Mouse (Mus musculus): ENCODE measurements around the gene Cd7. TPM values are rescaled to one million over a fixed set of nuclear protein-coding genes. Genes with fewer than 3 reads are reported as not detected.
"Not testable (repeated sequence)": the region's sequence is repeated elsewhere in the genome, so short reads cannot be mapped to it uniquely, and the experiment has no call there.

Gene Cd7
- polyA plus RNA-seq (2016; fragmentation: Nextera tagmentation; extraction: Ambion mirVana), result not detected in 2 replicates

- H3K9ac ChIP-seq (replicated peaks), result no peak within 1 kb of the TSS
- 66% methylated on average over 5 of the region's 5 CpGs for WGBS
- no peak within 1 kb of the TSS for H3K27ac ChIP-seq
- no peak within 1 kb of the TSS for H3K4me2 ChIP-seq
- H3K36me3 ChIP-seq, result no peaks in the 10 kb centered on the region
- no peak for ATAC-seq (ENCODE audit: insufficient number of reproducible peaks, insufficient read depth, low FRiP score, low TSS enrichment, low read depth)
- H3K4me3 ChIP-seq (replicated peaks), result no peak within 1 kb of the TSS
- peaks cover 4% of the 10 kb centered on the region; the same call in 1 of the 2 replicates for H3K4me1 ChIP-seq (replicated peaks)
- H3K27me3 ChIP-seq, result peaks cover 4% of the 10 kb centered on the region; the same call in 1 of the 2 replicates
- H3K9me3 ChIP-seq, result no peaks in the 10 kb centered on the region
These were observed at the start of gene Cd7 for GRCm38 (mm10) chr11:121039302-121039701. Gene Cd7 (minus strand): TSS chr11:121039418.

GRCm38 (mm10) chr11:121088997-121089396 is 49.8 kb upstream of the Cd7 start:
- WGBS, result 73% methylated on average over 6 of the region's 6 CpGs
- H3K27me3 ChIP-seq, result no peaks in the 10 kb centered on the region

GRCm38 (mm10) chr11:121086296-121086695 is 47.1 kb upstream of the Cd7 start:
- Histone ChIP-seq H3K4me1 (replicated peaks) (no peaks in the 10 kb centered on the region), H3K4me3 (replicated peaks) (no peak overlapping the region), H3K27me3 (no peaks in the 10 kb centered on the region), H3K9me3 (no peaks in the 10 kb centered on the region), H3K27ac (no peak overlapping the region), H3K4me2 (no peak overlapping the region), H3K9ac (replicated peaks) (no peak overlapping the region), H3K36me3 (no peaks in the 10 kb centered on the region)
- no peak for ATAC-seq (ENCODE audit: insufficient number of reproducible peaks, insufficient read depth, low FRiP score, low TSS enrichment, low read depth)
- 68% methylated on average over 4 of the region's 4 CpGs for WGBS

More at GRCm38 (mm10) chr11:121088997-121089396, 49.8 kb upstream of the Cd7 start:
- no peak overlapping the region for H3K27ac ChIP-seq
- no peaks in the 10 kb centered on the region for H3K4me1 ChIP-seq (replicated peaks)
- H3K9ac ChIP-seq (replicated peaks), result no peak overlapping the region
- H3K4me2 ChIP-seq, result no peak overlapping the region
- H3K4me3 ChIP-seq (replicated peaks), result no peak overlapping the region
- no peaks in the 10 kb centered on the region for H3K9me3 ChIP-seq
- no peak for ATAC-seq (ENCODE audit: insufficient number of reproducible peaks, insufficient read depth, low FRiP score, low TSS enrichment, low read depth)
- H3K36me3 ChIP-seq, result no peaks in the 10 kb centered on the region

GRCm38 (mm10) chr11:121085181-121085580 is 46.0 kb upstream of the Cd7 start:
- 84% methylated on average over 5 of the region's 5 CpGs for WGBS

GRCm38 (mm10) chr11:121082857-121083500 is 43.8 kb upstream of the Cd7 start:
- no peak overlapping the region for H3K9ac ChIP-seq (replicated peaks)
- H3K27me3 ChIP-seq, result 0 out of 2 replicates have a peak, but pooled peaks cover 4% of the 10 kb centered on the region
- no peak overlapping the region for H3K4me3 ChIP-seq (replicated peaks)
- no peak for ATAC-seq (ENCODE audit: insufficient number of reproducible peaks, insufficient read depth, low FRiP score, low TSS enrichment, low read depth)
- H3K27ac ChIP-seq, result no peak overlapping the region
- H3K9me3 ChIP-seq, result no peaks in the 10 kb centered on the region
- no peaks in the 10 kb centered on the region for H3K4me1 ChIP-seq (replicated peaks)
- WGBS, result 82% methylated on average over 6 of the region's 6 CpGs
- H3K36me3 ChIP-seq, result no peaks in the 10 kb centered on the region
- no peak overlapping the region for H3K4me2 ChIP-seq

More at GRCm38 (mm10) chr11:121085181-121085580, 46.0 kb upstream of the Cd7 start:
- ATAC-seq (ENCODE audit: insufficient number of reproducible peaks, insufficient read depth, low FRiP score, low TSS enrichment, low read depth), result no peak
- Histone ChIP-seq H3K9ac (replicated peaks) (no peak overlapping the region), H3K4me2 (no peak overlapping the region), H3K4me1 (replicated peaks) (no peaks in the 10 kb centered on the region), H3K27ac (no peak overlapping the region), H3K27me3 (no peaks in the 10 kb centered on the region), H3K36me3 (no peaks in the 10 kb centered on the region), H3K4me3 (replicated peaks) (no peak overlapping the region), H3K9me3 (no peaks in the 10 kb centered on the region)

GRCm38 (mm10) chr11:121082250-121082649 is 43.0 kb upstream of the Cd7 start:
- H3K27me3 ChIP-seq, result 0 out of 2 replicates have a peak, but pooled peaks cover 4% of the 10 kb centered on the region
- no peaks in the 10 kb centered on the region for H3K36me3 ChIP-seq
- H3K9ac ChIP-seq (replicated peaks), result no peak overlapping the region
- WGBS, result 87% methylated on average over 3 of the region's 3 CpGs
- ATAC-seq (ENCODE audit: insufficient number of reproducible peaks, insufficient read depth, low FRiP score, low TSS enrichment, low read depth), result no peak
- H3K4me1 ChIP-seq (replicated peaks), result no peaks in the 10 kb centered on the region
- no peak overlapping the region for H3K27ac ChIP-seq
- H3K9me3 ChIP-seq, result peaks cover 1% of the 10 kb centered on the region; the same call in 1 of the 2 replicates
- no peak overlapping the region for H3K4me2 ChIP-seq
- H3K4me3 ChIP-seq (replicated peaks), result no peak overlapping the region

- 67% methylated on average over 3 of the region's 3 CpGs for WGBS
- H3K4me1 ChIP-seq (replicated peaks), result no peaks in the 10 kb centered on the region
- 0 out of 2 replicates have a peak, but pooled peaks cover 4% of the 10 kb centered on the region for H3K27me3 ChIP-seq
- no peak within 1 kb of the TSS for H3K9ac ChIP-seq (replicated peaks)
- no peaks in the 10 kb centered on the region for H3K36me3 ChIP-seq
- no peak within 1 kb of the TSS for H3K4me3 ChIP-seq (replicated peaks)
- H3K27ac ChIP-seq, result no peak within 1 kb of the TSS
- H3K9me3 ChIP-seq, result peaks cover 5% of the 10 kb centered on the region; the same call in 1 of the 2 replicates
- ATAC-seq (ENCODE audit: insufficient number of reproducible peaks, insufficient read depth, low FRiP score, low TSS enrichment, low read depth), result no peak
- no peak within 1 kb of the TSS for H3K4me2 ChIP-seq
These were observed 41.9 kb upstream of the Cd7 start, which contains the start of gene Sectm1a for GRCm38 (mm10) chr11:121081120-121081519. Gene Sectm1a (minus strand): TSS chr11:121081220.

- Histone ChIP-seq H3K9me3 (peaks cover 5% of the 10 kb centered on the region; the same call in 1 of the 2 replicates), H3K27ac (no peak overlapping the region), H3K9ac (replicated peaks) (no peak overlapping the region), H3K4me2 (no peak overlapping the region), H3K4me3 (replicated peaks) (no peak overlapping the region), H3K36me3 (no peaks in the 10 kb centered on the region), H3K27me3 (0 out of 2 replicates have a peak, but pooled peaks cover 4% of the 10 kb centered on the region), H3K4me1 (replicated peaks) (no peaks in the 10 kb centered on the region)
- ATAC-seq (ENCODE audit: insufficient number of reproducible peaks, insufficient read depth, low FRiP score, low TSS enrichment, low read depth), result no peak
- WGBS, result 92% methylated on average over 8 of the region's 8 CpGs
These were observed 41.1 kb upstream of the Cd7 start for GRCm38 (mm10) chr11:121080330-121080729.

- no peak overlapping the region for H3K27ac ChIP-seq
- 78% methylated on average over 5 of the region's 5 CpGs for WGBS
- 0 out of 2 replicates have a peak, but pooled peaks cover 4% of the 10 kb centered on the region for H3K27me3 ChIP-seq
- H3K9me3 ChIP-seq, result peaks cover 5% of the 10 kb centered on the region; the same call in 1 of the 2 replicates
- H3K36me3 ChIP-seq, result no peaks in the 10 kb centered on the region
- H3K4me1 ChIP-seq (replicated peaks), result no peaks in the 10 kb centered on the region
- no peak overlapping the region for H3K4me2 ChIP-seq
- ATAC-seq (ENCODE audit: insufficient number of reproducible peaks, insufficient read depth, low FRiP score, low TSS enrichment, low read depth), result no peak
- no peak overlapping the region for H3K9ac ChIP-seq (replicated peaks)
- H3K4me3 ChIP-seq (replicated peaks), result no peak overlapping the region
These were observed 36.4 kb upstream of the Cd7 start for GRCm38 (mm10) chr11:121075655-121076054.

GRCm38 (mm10) chr11:121069662-121070061 is 30.4 kb upstream of the Cd7 start:
- not testable (repeated sequence) for H3K36me3 ChIP-seq; ATAC-seq (ENCODE audit: insufficient number of reproducible peaks, insufficient read depth, low FRiP score, low TSS enrichment, low read depth); H3K27me3 ChIP-seq; H3K9ac ChIP-seq (replicated peaks); H3K4me3 ChIP-seq (replicated peaks); H3K27ac ChIP-seq; H3K9me3 ChIP-seq; H3K4me2 ChIP-seq; H3K4me1 ChIP-seq (replicated peaks)
- WGBS, result 91% methylated on average over 12 of the region's 16 CpGs

GRCm38 (mm10) chr11:121067895-121068294 is 28.7 kb upstream of the Cd7 start:
- Histone ChIP-seq H3K27ac (no peak overlapping the region), H3K4me1 (replicated peaks) (no peaks in the 10 kb centered on the region), H3K9ac (replicated peaks) (no peak overlapping the region), H3K36me3 (no peaks in the 10 kb centered on the region), H3K4me2 (no peak overlapping the region), H3K4me3 (replicated peaks) (no peak overlapping the region), H3K9me3 (0 out of 2 replicates have a peak, but pooled peaks cover 3% of the 10 kb centered on the region), H3K27me3 (no peaks in the 10 kb centered on the region)
- no peak for ATAC-seq (ENCODE audit: insufficient number of reproducible peaks, insufficient read depth, low FRiP score, low TSS enrichment, low read depth)
- WGBS, result 91% methylated on average over 2 of the region's 2 CpGs

All from limb, embryonic 12.5 days (tissue).